Mouse (Mus musculus) small intestine, adult 2 months (tissue): ENCODE measurements around the gene Rln3.

Experiments
- CTCF ChIP-seq: fragments of 200-500 bp; IDR thresholded peaks from 2 replicates; pipeline ENCODE4 v1.5.1; 2012; ENCODE audit warnings: low read depth, mild to moderate bottlenecking, control low read depth, inconsistent platforms, low read length, moderate library complexity, mixed read lengths; ENCODE audit not compliant: insufficient replicate concordance, insufficient read length; ENCODE audit errors: extremely low read depth
- POLR2A ChIP-seq: fragments of 200-500 bp; IDR thresholded peaks from 2 replicates; pipeline ENCODE4 v1.6.1; 2012; ENCODE audit warnings: low read depth, mild to moderate bottlenecking, control low read depth, inconsistent platforms, low read length, moderate library complexity

- TF ChIP-seq CTCF (no peak), POLR2A (no peak)
Observed at GRCm38 (mm10) chr8:84089277-84089676, 44.5 kb upstream of the Rln3 start.
